Mouse (Mus musculus) forebrain, embryonic 14.5 days (tissue): Measurements from ENCODE around the gene Ano9. TPM values are rescaled to one million over a fixed set of nuclear protein-coding genes. Genes with fewer than 3 reads are reported as not detected.

ENCODE experiments used
- ATAC-seq: fragments of 200-750 bp; cut with Nextera tagmentation; 2 replicates; pipeline ENCODE4 v1.8.0; 2017; ENCODE audit warnings: mild to moderate bottlenecking, moderate library complexity
- DNase-seq: peaks from one replicate; pipeline ENCODE4 v3.0.0-alpha.2; 2015; ENCODE audit warnings: low spot score
- H3K27ac ChIP-seq: fragments of 300-500 bp; sonication (generic); 2 replicates; pipeline ENCODE4 v1.5.1; 2014; ENCODE audit warnings: low read depth, mild to moderate bottlenecking, control low read depth, low read length, moderate library complexity
- H3K27me3 ChIP-seq: fragments of 300-500 bp; sonication (generic); replicated peaks from 2 replicates; pipeline ENCODE4 v1.6.1; 2014; ENCODE audit warnings: low read length, control low read depth, mixed read lengths; ENCODE audit not compliant: control insufficient read depth, insufficient read depth
- H3K36me3 ChIP-seq: fragments of 300-500 bp; sonication (generic); 2 replicates; pipeline ENCODE4 v1.6.1; 2014; ENCODE audit warnings: low read length, control low read depth; ENCODE audit not compliant: control insufficient read depth, insufficient read depth
- H3K4me1 ChIP-seq: fragments of 300-500 bp; sonication (generic); 2 replicates; pipeline ENCODE4 v1.6.1; 2014; ENCODE audit warnings: antibody characterized with exemption, low read length, control low read depth; ENCODE audit not compliant: control insufficient read depth, insufficient read depth
- H3K4me2 ChIP-seq: fragments of 300-500 bp; sonication (generic); 2 replicates; pipeline ENCODE4 v1.6.1; 2014; ENCODE audit warnings: mild to moderate bottlenecking, control low read depth, low read length
- H3K4me3 ChIP-seq: fragments of 300-500 bp; sonication (generic); 2 replicates; pipeline ENCODE4 v1.5.1; 2014; ENCODE audit warnings: low read depth, low read length, control low read depth
- H3K9ac ChIP-seq: fragments of 300-500 bp; sonication (generic); 2 replicates; pipeline ENCODE4 v1.6.1; 2014; ENCODE audit warnings: mild to moderate bottlenecking, low read length, control low read depth, moderate library complexity
- H3K9me3 ChIP-seq: fragments of 300-500 bp; sonication (generic); replicated peaks from 2 replicates; pipeline ENCODE4 v1.6.1; 2016; ENCODE audit warnings: low read length, control low read depth, mixed read lengths; ENCODE audit not compliant: control insufficient read depth
- WGBS: fragments of 180-500 bp; shearing (Covaris S2); extraction: QIAGEN DNeasy Blood & Tissue Kit; methylation state at CpG from one replicate; pipeline ENCODE4 v1.1.7; 2014; 5-methylcytosine and 5-hydroxymethylcytosine counted together
- polyA plus RNA-seq: library from polyadenylated mRNA; unstranded; fragments of >200 nt; fragmentation: Nextera tagmentation; extraction: Ambion mirVana; gene quantifications from 2 replicates; pipeline ENCODE4 v1.2.1, GENCODE M21; 2014

The Ano9 gene
- polyA plus RNA-seq, 1 experiment from 2014 or later: not detected

- no peak overlapping the region for H3K4me3 ChIP-seq
- no peaks in the 10 kb centered on the region for H3K27me3 ChIP-seq
- no peaks in the 10 kb centered on the region for H3K36me3 ChIP-seq
- H3K9me3 ChIP-seq: no peaks in the 10 kb centered on the region
- ATAC-seq: no peak
- H3K4me1 ChIP-seq: peaks cover 4% of the 10 kb centered on the region
- H3K4me2 ChIP-seq: no peak overlapping the region
- H3K9ac ChIP-seq: no peak overlapping the region
- no peak for DNase-seq
- no peak overlapping the region for H3K27ac ChIP-seq
- 80% methylated on average over 2 of the region's 2 CpGs for WGBS
Measured at GRCm38 (mm10) chr7:141052421-141052820, 65.2 kb downstream of the Ano9 start.

- no peak for DNase-seq
- no peaks in the 10 kb centered on the region for H3K36me3 ChIP-seq
- ATAC-seq: no peak
- H3K4me2 ChIP-seq: no peak overlapping the region
- peaks cover 7% of the 10 kb centered on the region for H3K4me1 ChIP-seq
- H3K27ac ChIP-seq: no peak overlapping the region
- no peaks in the 10 kb centered on the region for H3K9me3 ChIP-seq
- no peak overlapping the region for H3K4me3 ChIP-seq
- 92% methylated on average over 4 of the region's 4 CpGs for WGBS
- no peaks in the 10 kb centered on the region; the same call in 1 of the 2 replicates for H3K27me3 ChIP-seq
- no peak overlapping the region for H3K9ac ChIP-seq
Measured at GRCm38 (mm10) chr7:141052016-141052415, 65.6 kb downstream of the Ano9 start.

Other genes with a start within 250 kb of the Ano9 start
- 262 and 286 TPM in 2 replicates for gene Psmd13, start 235.8 kb downstream of the Ano9 start, polyA plus RNA-seq
- gene Sirt3, start 235.5 kb downstream of the Ano9 start, polyA plus RNA-seq: 28.2 and 29.5 TPM in 2 replicates
- not detected in 2 replicates for gene Cox8b, start 217.4 kb downstream of the Ano9 start, polyA plus RNA-seq
- gene Nlrp6, start 196.9 kb downstream of the Ano9 start, polyA plus RNA-seq: 0.37 and 0.73 TPM in 2 replicates
- 8.8 TPM in 2 replicates for gene Pgghg, start 176.4 kb downstream of the Ano9 start, polyA plus RNA-seq
- gene Ifitm5, start 167.5 kb downstream of the Ano9 start, polyA plus RNA-seq: not detected in 2 replicates
- not detected in 2 replicates for gene Gm45717, start 161.9 kb downstream of the Ano9 start, polyA plus RNA-seq
- 163 and 235 TPM in 2 replicates for gene Ifitm2, start 161.8 kb downstream of the Ano9 start, polyA plus RNA-seq
- 11.0 and 12.2 TPM in 2 replicates for gene Ifitm1, start 150.6 kb downstream of the Ano9 start, polyA plus RNA-seq
- 24.7 and 29.7 TPM in 2 replicates for gene Ifitm3, start 107.0 kb downstream of the Ano9 start, polyA plus RNA-seq
- 0.27 and 0.37 TPM in 2 replicates for gene Ifitm6, start 99.9 kb downstream of the Ano9 start, polyA plus RNA-seq
- gene Gm17387, start 88.7 kb downstream of the Ano9 start, polyA plus RNA-seq: not detected in 2 replicates
- gene B4galnt4, start 56.7 kb downstream of the Ano9 start, polyA plus RNA-seq: 29.1 and 29.5 TPM in 2 replicates
- gene Pkp3, start 39.6 kb downstream of the Ano9 start, polyA plus RNA-seq: not detected in 2 replicates
- gene Sigirr, start 17.2 kb downstream of the Ano9 start, polyA plus RNA-seq: 2.4 and 2.5 TPM in 2 replicates
- 81.2 and 82.1 TPM in 2 replicates for gene Ptdss2, start 4.6 kb upstream of the Ano9 start, polyA plus RNA-seq
- 54.7 and 56.7 TPM in 2 replicates for gene Rnh1, start 55.1 kb upstream of the Ano9 start, polyA plus RNA-seq
- 70.2 and 96.3 TPM in 2 replicates for gene Hras, start 76.2 kb upstream of the Ano9 start, polyA plus RNA-seq
- gene Lrrc56, start 76.4 kb upstream of the Ano9 start, polyA plus RNA-seq: 6.7 and 8.9 TPM in 2 replicates
- gene Lmntd2, start 96.3 kb upstream of the Ano9 start, polyA plus RNA-seq: 0.94 and 0.95 TPM in 2 replicates
- gene Rassf7, start 98.1 kb upstream of the Ano9 start, polyA plus RNA-seq: 23.7 and 23.8 TPM in 2 replicates
- gene Phrf1, start 111.0 kb upstream of the Ano9 start, polyA plus RNA-seq: 64.2 and 78.8 TPM in 2 replicates
- 0.97 and 1.0 TPM in 2 replicates for gene Irf7, start 148.7 kb upstream of the Ano9 start, polyA plus RNA-seq
- gene Cdhr5, start 159.0 kb upstream of the Ano9 start, polyA plus RNA-seq: not detected in 2 replicates
- 1.5 and 2.6 TPM in 2 replicates for gene Sct, start 161.3 kb upstream of the Ano9 start, polyA plus RNA-seq
- gene Drd4, start 174.2 kb upstream of the Ano9 start, polyA plus RNA-seq: 0.37 and 0.68 TPM in 2 replicates
- gene Deaf1, start 209.9 kb upstream of the Ano9 start, polyA plus RNA-seq: 118 and 143 TPM in 2 replicates
- gene Tmem80, start 209.9 kb upstream of the Ano9 start, polyA plus RNA-seq: 39.1 and 41.0 TPM in 2 replicates
- gene Eps8l2, start 221.1 kb upstream of the Ano9 start, polyA plus RNA-seq: 0.25 and 0.67 TPM in 2 replicates